Mouse (Mus musculus) urinary bladder, postnatal 4 days (tissue): ENCODE results near the gene Ndufs3.

Experiments
- DNase-seq, 2 experiments: peaks; one replicate each; pipeline ENCODE4 v3.0.0; 2021 to 2022; ENCODE audit warnings: low spot score in 2 of 2

Gene Ndufs3

GRCm38 (mm10) chr2:90850401-90850800, 54.2 kb downstream of the Ndufs3 start:
- no peak for DNase-seq

GRCm38 (mm10) chr2:90848331-90848730, 56.3 kb downstream of the Ndufs3 start:
- DNase-seq: no peak

GRCm38 (mm10) chr2:90847681-90848050, 57.0 kb downstream of the Ndufs3 start:
- no peak for DNase-seq

GRCm38 (mm10) chr2:90846955-90847680, 57.5 kb downstream of the Ndufs3 start, which contains the start of gene Mtch2:
Gene Mtch2, plus strand, starts transcription at chr2:90847155.
- peak; percentile 99 for DNase-seq

- peak in 1 of 2 experiments; percentile 19 for DNase-seq
Observed at GRCm38 (mm10) chr2:90846597-90846954, 58.1 kb downstream of the Ndufs3 start.

GRCm38 (mm10) chr2:90846171-90846570, 58.5 kb downstream of the Ndufs3 start:
- DNase-seq: no peak

- DNase-seq: no peak
Observed at GRCm38 (mm10) chr2:90845234-90845633, 59.4 kb downstream of the Ndufs3 start.
